Mouse (Mus musculus) T-helper 1 cell (primary cell): Measurements from ENCODE around the gene Agmat.

Source experiments
- in situ Hi-C: fragments of 300-600 bp; cut with MboI, MseI; formaldehyde crosslinking; loops from one replicate; pipeline ENCODE4 v1.15.1; 2025; ENCODE audit warnings: high pct_unique_total_duplicates

The Agmat gene

DNA sequence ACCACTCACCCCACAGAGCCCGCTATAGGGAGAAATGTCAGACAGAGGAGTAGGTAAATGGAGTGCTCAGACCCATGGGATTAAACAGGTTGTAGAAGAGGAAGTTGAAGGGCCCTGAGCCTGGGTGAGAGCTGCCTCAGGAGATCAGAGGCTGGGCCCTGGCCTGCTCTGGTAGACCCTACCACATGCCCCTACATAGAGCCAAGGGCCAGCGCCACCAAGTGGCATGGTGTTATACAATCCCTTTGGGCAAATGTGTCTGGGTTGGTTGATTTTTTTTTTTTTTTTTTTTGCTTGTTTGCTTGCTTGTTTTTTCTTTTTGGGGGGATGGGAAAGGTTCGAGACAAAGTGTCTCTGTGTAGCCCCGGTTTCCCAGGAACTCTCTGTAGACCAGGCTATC, 57.6 kb downstream of the Agmat start:
- in situ Hi-C loops, result no loop called here

DNA sequence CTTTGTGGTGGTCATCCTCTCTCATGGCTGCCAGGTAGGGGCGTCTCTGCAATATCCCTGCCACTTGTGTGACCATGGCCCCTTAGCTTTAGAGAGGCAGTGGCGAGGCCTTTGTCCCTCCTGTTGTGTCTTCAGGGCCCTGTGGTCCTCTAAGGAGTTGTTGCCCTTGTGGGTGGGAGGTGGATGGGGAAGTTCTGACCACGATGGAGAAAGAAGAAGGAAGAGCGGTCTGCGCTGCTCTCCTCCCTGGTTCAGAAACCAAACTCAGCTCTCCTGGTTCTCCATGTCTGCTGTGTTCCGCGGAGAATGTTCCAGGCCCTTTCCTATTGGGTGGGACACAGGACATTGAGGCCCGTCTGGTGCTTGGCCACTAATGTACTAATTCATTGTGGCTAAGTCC, 59.4 kb downstream of the Agmat start:
- in situ Hi-C loops, result no loop called here
